Mouse (Mus musculus) T-helper 1 cell (primary cell): ENCODE data around the gene Fam83g.
"Not testable (repeated sequence)": the region's sequence is repeated elsewhere in the genome, so short reads cannot be mapped to it uniquely, and the experiment has no call there.

Source experiments
- in situ Hi-C: fragments of 300-600 bp; cut with MboI, MseI; formaldehyde crosslinking; loops from one replicate; pipeline ENCODE4 v1.15.1; 2025; ENCODE audit warnings: high pct_unique_total_duplicates

The Fam83g gene

DNA sequence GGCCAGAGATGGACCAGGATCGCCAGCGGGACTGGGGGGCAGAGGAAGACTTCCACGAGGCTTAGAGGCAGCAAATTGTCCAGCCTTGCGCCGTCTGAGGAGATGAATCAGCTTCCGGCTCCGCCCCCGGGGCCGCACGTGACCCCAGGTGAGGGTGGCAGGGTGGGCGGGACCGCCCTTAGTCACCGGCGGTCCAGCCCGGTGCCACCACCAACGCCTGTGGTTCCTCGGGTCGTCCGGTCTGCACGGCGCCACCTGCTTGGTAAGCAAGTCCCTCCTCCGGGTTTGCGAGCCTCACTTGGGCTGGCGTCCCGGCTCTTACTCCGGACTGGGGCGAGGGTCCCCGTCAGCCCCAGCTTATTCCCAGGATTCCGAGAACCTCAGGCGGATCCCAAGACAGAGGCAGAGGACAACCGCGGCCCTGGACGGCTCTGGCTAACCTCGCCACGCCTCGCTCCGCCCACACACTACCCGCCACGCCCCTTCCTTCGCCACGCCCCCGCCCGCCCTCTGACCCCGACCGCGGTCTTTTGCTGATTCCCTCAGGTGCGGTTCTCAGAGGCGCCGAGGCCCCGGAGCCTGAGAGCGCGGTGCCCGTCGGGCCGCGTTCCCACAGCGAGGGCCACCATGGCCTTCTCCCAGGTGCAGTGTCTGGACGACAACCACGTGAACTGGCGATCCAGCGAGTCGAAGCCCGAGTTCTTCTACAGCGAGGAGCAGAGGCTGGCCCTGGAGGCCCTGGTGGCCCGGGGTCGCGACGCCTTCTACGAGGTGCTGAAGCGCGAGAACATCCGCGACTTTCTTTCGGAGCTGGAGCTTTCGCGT lies at the start of gene Fam83g:
Gene Fam83g (plus strand): TSS at position 185 of the 825 bp plus-strand sequence.
- in situ Hi-C loops = no loop called here

DNA sequence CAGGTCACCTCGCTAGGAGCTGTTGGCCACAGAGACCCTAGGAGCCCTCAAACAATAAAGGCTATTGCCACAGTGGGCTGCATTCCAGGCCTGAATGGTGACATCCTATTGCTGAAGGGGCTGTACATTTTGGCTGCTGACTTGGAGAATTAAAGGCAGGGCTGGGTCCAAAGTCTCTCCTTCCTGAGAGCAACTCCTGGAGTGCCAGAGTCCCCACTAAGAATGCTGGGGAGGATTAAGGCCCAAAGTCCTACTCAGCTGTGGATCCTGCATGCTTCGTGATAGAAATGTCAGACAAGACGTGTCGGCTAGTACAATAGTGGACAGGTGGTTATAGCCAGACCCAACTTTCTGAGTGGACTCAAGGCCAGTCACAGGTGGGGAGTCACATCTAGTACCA lies 47.6 kb upstream of the Fam83g start:
- in situ Hi-C loops = not testable (repeated sequence)

DNA sequence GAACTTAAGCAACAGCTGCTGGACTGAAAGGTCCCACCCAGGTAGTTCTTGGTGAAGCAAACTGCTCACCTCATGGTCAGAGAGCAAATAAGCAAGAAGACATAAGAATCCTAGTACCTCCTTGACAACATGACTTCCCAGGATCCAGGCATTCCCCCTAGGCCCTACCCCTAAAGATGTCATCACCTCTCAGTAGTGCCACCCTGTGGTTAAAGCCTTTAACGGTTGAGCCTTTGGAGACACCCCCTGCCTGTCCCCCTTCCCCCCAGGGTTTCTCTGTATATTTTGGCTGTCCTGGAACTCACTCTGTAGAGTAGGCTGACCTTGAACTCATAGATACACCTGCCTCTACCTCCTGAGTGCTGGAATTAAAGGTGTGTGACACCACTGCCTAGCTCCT lies 46.5 kb upstream of the Fam83g start:
- in situ Hi-C loops = no loop called here

DNA sequence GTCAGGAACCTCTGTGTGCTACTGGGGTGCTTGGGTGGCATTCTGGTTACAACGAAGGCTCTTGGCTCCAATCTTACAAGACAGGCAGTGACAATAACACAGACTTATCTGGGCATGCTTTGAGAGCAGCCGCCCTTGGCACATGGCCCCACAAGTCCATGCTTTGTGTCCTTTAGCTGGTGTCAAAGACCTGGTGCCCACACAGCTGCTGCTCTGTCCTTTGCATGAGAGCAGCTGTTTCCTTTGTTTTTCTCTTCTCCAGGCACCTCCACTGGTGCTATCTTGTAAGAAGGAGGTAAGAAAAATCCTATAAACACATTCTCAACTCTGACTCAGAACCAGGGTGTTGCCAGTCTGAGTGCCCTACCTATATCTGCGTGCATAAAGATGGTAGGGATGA lies 46.0 kb upstream of the Fam83g start:
- in situ Hi-C loops = no loop called here

DNA sequence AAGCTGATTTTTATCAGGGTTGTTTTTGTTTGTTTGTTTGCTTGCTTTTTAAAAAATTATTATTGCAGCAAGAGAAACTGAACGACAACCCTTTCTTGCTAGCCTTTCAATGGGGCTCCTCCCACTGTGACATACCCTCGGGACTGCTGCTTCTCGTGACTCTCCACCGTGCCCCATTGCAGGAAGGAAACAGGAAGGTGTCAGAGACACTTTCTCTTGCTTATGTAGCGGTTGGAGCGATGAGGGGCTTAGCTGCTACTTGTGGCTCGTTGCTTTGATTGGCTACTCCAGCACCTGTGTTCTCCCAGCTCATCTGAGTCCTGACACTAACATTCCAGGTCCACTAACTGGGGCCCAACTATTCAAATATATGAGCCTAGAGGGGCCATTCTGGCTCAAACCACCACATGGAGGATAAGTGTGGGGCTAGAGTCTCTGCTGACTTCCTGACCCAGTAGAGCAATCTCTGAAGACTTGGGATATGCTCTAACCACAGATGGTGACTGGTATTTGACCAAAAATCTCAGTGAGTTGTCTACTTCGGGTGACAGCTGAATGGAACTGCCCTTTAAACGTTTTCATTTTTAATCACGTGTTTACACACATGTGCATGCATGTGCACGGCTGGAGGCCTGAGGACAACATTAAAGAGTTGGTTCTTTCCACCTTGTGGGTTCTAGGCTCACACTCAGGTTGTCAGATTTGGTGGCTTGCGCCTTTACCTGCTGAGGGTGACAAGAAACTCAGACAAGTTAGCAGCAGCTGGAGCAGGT lies 44.9 kb upstream of the Fam83g start:
- in situ Hi-C loops = no loop called here

DNA sequence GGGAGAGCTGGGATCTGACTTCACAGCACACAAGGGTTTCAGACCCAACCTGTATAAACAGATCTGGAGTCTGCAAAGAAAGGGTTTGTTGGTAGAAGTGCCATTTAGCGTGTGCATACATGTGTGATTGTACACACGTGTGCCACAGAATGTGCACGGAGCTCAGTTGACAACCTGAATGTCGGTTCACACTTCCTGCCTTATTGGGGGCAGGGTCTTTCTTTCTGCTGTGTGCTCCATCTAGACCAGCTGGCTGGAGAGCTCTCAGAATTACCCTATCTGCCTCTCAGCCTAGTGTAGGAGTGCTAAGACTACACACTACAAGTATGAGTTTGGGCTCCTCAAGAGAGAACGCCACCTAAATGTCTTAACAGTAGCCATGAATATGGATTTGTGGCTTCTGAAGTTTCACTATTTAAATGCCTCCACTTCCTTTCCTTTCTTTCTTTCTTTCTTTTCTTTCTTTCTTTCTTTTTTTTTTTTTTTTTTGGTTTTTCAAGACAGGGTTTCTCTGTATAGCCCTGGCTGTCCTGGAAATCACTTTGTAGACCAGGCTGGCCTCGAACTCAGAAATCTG lies 44.2 kb upstream of the Fam83g start:
- in situ Hi-C loops = no loop called here

DNA sequence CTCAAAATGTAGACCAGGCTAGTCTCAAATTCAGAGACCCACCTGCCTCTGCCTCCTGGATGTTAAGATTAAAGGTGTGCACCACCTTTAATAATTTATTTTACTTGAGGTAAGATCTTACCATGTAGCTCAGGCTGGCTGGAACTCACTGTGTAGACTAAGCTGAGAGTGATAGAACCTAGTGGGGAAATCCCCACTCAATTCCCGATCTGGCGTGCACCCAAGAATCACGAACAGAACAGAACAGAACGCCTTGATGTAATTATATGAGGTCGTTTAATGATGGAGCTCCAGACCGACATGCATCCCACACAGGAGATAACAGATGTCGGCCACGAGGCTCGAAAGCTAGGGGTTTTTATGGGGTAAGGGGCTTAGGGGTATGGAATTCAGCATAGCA lies 43.3 kb upstream of the Fam83g start:
- in situ Hi-C loops = not testable (repeated sequence)

DNA sequence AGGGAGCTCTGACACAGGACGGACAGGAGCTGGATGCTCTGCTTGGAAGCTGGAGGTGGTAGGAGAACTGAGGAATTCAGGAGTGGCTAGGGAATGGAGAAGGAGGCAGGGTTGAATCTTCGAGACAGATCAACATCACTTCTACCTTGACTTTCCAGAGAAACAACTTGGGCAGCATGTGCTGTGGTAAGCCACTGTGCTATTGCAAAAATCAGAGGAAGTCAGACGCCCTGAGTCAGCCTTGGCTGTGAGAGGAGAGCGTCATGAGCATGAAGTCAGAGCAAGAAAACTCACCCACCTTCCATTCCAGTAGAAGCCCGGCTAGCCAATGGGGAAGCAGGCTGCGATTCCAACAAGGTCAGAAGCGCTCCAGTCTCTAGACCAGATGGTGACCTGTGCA lies 41.8 kb upstream of the Fam83g start:
- in situ Hi-C loops = no loop called here

DNA sequence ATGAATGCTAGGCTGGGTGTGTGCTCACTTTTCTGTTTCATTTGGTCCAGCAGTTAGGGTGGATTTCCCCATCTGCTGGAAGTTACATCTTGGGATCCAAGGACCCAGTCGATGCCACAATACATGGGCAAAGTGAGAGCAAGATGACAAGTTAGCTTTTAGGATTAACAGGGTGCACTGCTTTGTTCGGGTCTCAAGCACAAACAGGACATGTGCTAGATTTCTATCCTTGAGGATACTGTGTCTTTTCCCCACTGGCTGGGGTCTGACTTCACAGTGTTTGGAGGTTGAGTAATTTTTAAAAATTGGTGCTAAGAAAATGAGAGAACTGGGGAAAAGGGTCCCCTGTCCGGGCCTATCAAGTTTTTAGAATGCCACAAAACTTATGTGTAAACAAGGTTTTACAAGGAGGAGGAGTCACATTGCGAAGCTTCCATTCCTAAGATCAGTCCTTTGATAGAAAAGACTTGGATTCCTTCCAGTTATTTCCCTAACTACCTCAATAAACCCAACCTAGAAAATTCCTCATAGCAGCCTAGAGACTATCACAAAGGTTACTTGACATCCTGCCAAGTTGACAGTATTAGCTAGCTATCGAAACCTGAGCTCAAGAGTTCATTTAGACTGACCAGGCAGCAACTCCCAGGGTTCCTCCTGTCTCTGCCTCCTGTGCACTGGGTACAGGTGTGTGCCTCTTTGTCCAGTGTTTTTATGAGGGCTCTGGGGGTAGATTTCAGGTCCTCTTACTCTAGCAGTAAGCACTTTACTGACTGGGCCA lies 40.5 kb upstream of the Fam83g start:
- in situ Hi-C loops = no loop called here

DNA sequence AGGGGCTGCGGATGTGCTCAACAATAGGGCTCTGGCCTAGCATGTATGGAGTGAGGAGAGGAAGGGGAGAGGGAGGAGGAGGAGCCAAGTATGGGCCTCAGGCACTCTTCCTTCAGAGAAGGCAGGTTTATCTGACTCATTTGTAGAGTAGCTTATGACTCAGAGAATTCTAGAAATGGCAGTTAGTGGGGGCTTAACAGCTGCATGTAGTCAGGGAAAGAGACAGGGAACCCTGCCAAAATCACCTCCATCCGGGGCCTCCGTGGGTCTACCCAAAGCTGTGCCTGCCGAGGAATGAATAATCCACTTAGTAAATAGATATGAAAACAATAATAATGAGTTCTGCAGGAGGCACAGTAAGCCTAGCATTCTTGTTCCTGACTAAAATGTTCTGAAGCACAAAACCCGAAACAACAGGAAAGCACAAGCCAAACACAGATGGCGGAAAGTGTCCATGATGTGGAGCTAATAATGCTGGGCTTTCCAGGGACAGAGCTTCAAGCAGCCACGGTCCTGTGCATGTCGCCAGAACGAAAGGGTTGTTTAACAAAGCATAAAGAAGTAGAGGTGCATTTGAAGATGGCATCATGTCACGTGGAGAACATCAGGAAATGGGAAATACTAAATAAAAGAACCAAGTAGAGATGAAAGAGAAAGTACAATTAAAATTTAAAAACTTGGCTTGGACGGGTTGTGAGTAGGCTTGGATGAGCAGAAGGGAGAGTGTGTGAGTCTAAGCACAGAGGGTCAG lies 39.1 kb upstream of the Fam83g start:
- in situ Hi-C loops = no loop called here

DNA sequence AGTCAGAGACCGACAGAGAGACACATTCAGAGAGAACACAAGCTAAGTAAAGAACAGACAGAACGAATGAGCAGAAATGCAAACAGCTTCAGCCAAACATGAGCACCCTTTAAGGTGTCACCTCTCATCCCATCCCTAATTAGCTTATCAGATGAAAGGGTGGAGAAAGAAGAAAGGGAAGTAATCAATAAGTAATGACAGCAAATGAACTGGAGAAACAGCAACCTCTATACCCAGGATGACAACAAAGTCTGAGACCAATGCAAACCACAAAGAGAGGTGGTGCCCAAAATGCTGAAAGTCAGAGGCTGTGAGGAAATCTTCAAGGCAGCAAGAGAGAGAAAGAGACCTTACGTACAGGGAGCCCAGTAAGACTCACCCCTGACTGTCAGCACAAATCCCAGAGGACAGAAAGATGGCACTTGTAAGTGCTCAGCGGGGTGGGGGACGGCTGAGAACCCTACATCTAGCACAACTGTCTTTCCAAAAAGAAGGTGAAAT lies 38.5 kb upstream of the Fam83g start:
- in situ Hi-C loops = no loop called here

DNA sequence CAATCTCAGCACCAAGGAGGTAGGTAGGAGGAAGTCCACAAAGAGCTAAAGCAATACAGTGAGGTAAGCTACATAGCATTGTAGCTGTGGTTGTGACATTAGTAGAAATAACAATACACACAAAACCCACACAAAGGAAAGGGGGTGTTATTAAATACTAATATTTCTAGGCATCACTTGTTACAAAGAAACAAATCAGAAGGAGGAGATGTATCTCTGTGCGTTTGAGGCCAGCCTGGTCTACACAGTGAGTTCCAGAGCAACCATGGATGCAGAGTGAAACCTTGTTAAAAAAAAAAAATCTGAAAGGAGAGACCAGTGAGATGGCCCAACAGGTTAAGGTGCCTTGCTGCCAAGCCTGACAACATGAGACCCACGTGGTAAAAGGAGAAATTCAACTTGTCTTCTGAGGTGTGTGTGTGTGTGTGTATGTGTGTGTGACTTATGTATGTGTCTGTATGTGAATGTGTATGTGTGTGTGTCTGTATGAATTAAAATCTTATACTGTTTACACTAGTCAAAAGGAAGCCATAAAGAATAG lies 37.3 kb upstream of the Fam83g start:
- in situ Hi-C loops = no loop called here

DNA sequence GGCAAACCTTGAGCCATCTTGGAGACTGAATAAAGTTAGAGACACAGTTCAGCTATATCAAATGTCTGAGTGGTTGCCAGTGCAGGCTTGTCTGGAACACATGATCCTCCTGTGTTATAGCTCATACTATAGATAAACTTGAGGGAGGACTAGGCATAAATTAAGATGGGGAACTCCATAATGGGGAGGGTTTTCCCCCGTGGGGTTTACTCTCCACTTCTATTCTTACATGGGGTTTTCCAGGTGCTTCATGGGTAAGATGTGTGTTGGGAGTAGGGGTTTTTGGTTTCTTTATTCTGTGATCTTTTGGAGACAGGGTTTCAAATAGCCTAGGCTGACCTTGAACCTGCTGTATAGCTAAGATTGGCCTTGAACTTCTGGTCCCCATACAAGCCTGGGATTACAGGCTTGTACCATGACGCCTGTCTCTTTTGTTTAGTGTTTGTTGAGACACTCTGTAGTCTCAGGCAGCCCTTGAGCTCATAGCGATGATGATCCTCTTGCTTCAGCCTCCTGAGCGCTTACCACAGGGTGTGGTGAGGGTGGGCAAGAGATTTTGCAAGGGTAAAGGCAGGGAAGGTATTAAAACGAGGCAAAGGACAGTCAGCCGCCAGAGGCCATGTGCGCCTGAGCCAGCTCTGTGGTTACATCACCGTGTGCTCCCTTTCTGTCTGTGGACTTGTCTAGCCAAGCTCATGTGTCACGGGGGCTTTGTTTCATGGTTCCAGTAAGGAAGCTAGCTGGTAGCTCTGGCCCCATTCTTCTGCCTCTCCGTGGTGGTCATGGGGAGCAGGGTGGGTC lies 36.6 kb upstream of the Fam83g start:
- in situ Hi-C loops = no loop called here

DNA sequence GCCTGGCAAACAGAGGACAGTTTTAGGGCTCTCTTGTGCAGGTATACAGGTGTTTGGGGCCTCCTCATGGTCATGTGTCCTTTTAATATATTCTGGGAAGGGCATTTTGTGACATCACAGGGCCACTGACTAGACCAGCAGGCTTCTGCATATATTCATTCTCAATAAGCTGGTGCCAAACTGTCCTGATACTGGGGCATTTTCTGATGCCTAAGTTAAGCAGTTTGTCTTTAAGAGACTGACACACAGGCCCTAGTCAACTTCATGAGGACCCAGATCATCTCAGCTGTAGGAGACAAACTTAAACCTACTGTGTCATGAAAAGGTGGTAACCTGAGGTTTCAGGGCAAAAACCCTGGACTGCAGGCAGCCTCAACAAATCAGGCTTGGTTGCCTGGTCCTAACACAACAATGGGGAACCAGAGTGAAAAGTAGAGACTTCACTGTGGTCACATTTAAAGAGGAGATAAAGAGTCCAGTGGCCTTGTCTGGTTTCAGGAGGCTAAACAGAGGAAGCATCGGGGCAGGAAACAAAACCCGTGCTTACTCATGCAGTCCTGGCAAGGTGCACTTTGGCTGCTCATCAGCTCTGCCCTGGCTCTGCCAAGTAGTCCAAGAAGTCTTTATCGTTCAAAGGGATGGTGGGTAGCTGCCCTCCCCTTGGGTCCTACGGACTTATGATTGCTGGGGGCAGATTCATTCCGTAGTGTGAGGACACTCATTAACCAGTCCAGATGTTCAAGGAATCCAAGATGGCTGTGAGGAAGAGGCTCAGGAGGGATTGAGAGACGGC lies 35.7 kb upstream of the Fam83g start:
- in situ Hi-C loops = no loop called here

DNA sequence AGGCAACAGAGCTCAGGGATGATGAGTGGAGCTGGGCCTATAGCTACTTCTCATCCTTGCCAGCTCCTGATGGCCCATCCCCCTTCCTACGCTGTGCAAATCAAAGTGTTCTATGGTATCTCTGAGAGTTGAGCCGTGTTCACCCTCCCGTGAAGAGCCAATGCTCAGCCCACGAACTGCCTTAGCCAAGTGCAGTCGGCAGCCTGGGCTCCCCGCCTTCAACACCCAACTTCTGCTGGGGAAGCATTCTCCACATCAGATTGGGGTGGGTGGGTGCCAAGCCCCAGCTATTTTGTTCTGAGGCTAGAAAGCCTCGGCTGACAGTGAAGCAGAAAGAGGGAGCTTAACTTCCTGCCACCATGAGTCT lies 35.2 kb upstream of the Fam83g start:
- in situ Hi-C loops = no loop called here

DNA sequence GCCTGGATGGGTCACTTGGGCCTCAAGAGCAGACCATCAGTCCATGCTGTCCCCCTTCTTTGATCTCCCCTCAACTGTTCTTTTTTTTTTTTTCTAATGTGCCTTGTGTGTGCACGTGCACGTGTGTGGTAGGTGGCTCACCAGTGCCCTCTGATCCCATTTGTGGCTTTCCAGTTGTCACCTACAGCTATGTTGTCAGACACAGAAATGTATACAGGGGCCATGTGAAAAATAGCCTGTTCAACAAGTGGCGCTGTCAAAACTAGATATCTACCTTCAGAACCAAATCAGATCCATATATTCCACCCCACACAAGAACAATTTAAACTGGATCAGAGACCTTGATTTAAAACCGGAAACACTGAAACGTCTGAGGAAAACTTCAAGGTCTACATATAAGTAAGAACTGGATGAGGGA lies 34.7 kb upstream of the Fam83g start:
- in situ Hi-C loops = no loop called here

DNA sequence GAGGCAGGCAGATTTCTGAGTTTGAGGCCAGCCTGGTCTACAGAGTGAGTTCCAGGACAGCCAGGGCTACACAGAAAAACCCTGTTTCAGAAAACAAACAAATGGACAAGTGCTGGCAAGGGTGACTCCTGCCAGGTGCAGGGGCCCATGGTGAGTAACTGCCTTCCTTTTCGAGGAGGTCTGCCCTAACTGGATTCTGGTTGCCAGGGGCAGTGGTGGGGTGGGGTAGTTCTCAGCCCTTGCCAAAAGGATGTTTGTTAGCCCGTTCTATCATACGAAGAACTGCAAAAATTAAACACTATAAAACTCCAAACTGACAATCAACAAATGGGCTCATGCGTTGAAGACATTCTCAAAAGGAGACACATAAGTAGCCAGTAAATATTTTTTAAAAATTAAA lies 34.3 kb upstream of the Fam83g start:
- in situ Hi-C loops = no loop called here

DNA sequence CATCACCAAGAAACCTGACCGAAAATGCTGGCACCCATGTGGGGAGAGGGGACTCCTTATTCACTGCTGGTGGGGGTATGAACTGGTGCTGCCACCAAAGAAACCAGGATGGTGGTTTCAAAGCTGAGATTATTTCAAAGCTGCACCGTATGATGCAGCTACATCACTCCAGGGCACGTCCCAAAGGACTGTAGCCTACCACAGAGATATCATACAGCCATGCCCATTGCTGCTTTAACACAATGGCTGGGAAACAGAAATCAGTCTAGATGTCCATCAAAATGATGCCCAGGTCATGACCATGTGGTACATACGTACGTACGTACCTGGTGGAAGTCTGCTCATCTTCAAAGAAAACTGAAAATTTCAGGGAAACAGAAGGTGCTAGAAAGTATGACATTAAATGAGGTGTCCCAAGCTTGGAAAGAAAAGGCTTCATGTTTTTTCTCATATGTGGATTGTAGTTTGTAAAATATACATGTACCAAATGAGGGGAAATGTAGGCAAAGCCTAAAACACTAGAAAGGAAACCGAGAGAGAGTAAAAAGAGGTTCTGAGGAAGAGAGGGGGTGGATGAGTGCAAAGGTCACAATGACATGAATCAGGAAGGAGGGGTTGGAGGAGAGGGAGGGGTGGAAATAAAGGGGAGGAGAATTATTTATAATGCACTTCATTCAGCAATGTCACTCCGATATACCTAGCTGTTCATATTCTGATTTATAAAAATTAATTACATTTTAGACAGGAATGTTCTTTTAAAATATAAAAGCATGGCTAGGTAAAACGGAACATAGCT lies 33.2 kb upstream of the Fam83g start:
- in situ Hi-C loops = no loop called here
